Mouse (Mus musculus): Measurements from ENCODE around the gene Adamts9.

Gene Adamts9

GRCm38 (mm10) chr6:92860285-92860912 lies 82.9 kb downstream of the Adamts9 start:
- DNase-seq (ENCODE audit: low read depth), result no peak

GRCm38 (mm10) chr6:92858721-92859510 lies 84.4 kb downstream of the Adamts9 start:
- no peak for DNase-seq (ENCODE audit: low read depth)

GRCm38 (mm10) chr6:92857761-92858160 lies 85.5 kb downstream of the Adamts9 start:
- DNase-seq (ENCODE audit: low read depth), result no peak

- no peak for DNase-seq (ENCODE audit: low read depth)
Observed at GRCm38 (mm10) chr6:92854873-92855272, 88.4 kb downstream of the Adamts9 start.

- peak; percentile 10 for DNase-seq (ENCODE audit: low read depth)
Observed at GRCm38 (mm10) chr6:92850250-92850649, 93.0 kb downstream of the Adamts9 start.

GRCm38 (mm10) chr6:92849208-92849607 lies 94.1 kb downstream of the Adamts9 start:
- DNase-seq (ENCODE audit: low read depth), result no peak

GRCm38 (mm10) chr6:92846614-92847013 lies 96.7 kb downstream of the Adamts9 start:
- no peak for DNase-seq (ENCODE audit: low read depth)

GRCm38 (mm10) chr6:92845898-92846297 lies 97.4 kb downstream of the Adamts9 start:
- DNase-seq (ENCODE audit: low read depth), result no peak

GRCm38 (mm10) chr6:92843474-92843873 lies 99.8 kb downstream of the Adamts9 start:
- no peak for DNase-seq (ENCODE audit: low read depth)

- no peak for DNase-seq (ENCODE audit: low read depth)
Observed at GRCm38 (mm10) chr6:92842000-92842399, 101.3 kb downstream of the Adamts9 start.

GRCm38 (mm10) chr6:92831106-92831505 lies 112.2 kb downstream of the Adamts9 start:
- DNase-seq (ENCODE audit: low read depth), result no peak

GRCm38 (mm10) chr6:92829148-92829547 lies 114.1 kb downstream of the Adamts9 start:
- DNase-seq (ENCODE audit: low read depth), result no peak

GRCm38 (mm10) chr6:92827360-92827759 lies 115.9 kb downstream of the Adamts9 start:
- DNase-seq (ENCODE audit: low read depth), result peak; percentile 85

GRCm38 (mm10) chr6:92826561-92826960 lies 116.7 kb downstream of the Adamts9 start:
- DNase-seq (ENCODE audit: low read depth), result no peak

- DNase-seq (ENCODE audit: low read depth), result no peak
Observed at GRCm38 (mm10) chr6:92823991-92824390, 119.3 kb downstream of the Adamts9 start.

GRCm38 (mm10) chr6:92822006-92822405 lies 121.3 kb downstream of the Adamts9 start:
- DNase-seq (ENCODE audit: low read depth), result peak; percentile 40

- DNase-seq (ENCODE audit: low read depth), result no peak
Observed at GRCm38 (mm10) chr6:92821606-92822005, 121.7 kb downstream of the Adamts9 start.

- DNase-seq (ENCODE audit: low read depth), result no peak
Observed at GRCm38 (mm10) chr6:92817661-92818060, 125.6 kb downstream of the Adamts9 start.

GRCm38 (mm10) chr6:92816311-92816751 lies 127.0 kb downstream of the Adamts9 start, which contains the start of gene A730049H05Rik:
A730049H05Rik (plus strand) TSS chr6:92816478.
- no peak for DNase-seq (ENCODE audit: low read depth)

- no peak for DNase-seq (ENCODE audit: low read depth)
Observed at GRCm38 (mm10) chr6:92812702-92813370, 130.5 kb downstream of the Adamts9 start.

- DNase-seq (ENCODE audit: low read depth), result no peak
Observed at GRCm38 (mm10) chr6:92811566-92811965, 131.7 kb downstream of the Adamts9 start.

- DNase-seq (ENCODE audit: low read depth), result no peak
Observed at GRCm38 (mm10) chr6:92810628-92811027, 132.7 kb downstream of the Adamts9 start.

- no peak for DNase-seq (ENCODE audit: low read depth)
Observed at GRCm38 (mm10) chr6:92809818-92810217, 133.5 kb downstream of the Adamts9 start.

All from NIH3T3 (cell line).